Mouse (Mus musculus): ENCODE data around the gene Spag5. TPM values are rescaled to one million over a fixed set of nuclear protein-coding genes. Genes with fewer than 3 reads are reported as not detected.

Gene Spag5
- polyA plus RNA-seq, 1 experiment from 2014 or later: 43.3 TPM

DNA sequence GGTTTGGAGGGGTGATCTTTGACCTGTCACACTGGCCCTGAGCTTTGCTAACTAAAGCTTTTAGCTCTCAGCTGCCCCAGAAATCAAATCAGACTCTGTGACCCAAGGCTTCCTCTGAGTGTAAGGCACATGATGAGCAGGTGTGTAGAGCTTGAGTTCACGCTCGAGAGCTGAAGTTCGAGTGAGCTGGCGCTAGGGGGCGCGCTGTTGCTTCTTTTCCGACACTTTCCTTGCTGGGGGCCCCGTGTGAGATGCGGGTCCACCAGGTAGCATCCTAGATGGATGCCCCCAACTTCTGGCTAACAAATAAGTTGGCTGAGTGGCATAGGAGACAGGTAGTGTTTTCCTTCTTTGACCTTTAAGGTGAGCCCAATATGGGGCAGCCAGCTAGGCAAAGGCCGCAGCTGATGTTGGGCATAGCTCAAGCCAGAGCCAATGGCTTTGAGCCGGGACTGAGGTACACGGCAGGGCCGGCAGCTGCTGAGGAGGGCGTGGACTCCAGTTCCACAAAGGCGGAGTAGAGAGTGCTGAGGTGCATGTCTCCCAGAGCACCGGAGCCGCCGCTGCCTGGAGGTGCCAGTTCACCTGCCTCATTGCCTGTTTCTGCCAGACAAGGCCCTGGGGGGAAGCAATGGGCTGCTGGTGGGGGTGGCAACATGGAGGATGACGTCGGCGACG, 57.1 kb downstream of the Spag5 start:
- 10% methylated on average over 22 of the region's 22 CpGs for WGBS
- H3K9ac ChIP-seq: no peak overlapping the region
- H3K36me3 ChIP-seq: no peaks in the 10 kb centered on the region
- no peak overlapping the region for H3K27ac ChIP-seq
- H3K4me2 ChIP-seq: no peak overlapping the region
- H3K27me3 ChIP-seq: no peaks in the 10 kb centered on the region
- no peak for ATAC-seq (replicated peaks; ENCODE audit: low FRiP score)
- H3K9me3 ChIP-seq (replicated peaks): no peaks in the 10 kb centered on the region
- H3K4me3 ChIP-seq (replicated peaks): no peak overlapping the region
- H3K4me1 ChIP-seq: peaks cover 18% of the 10 kb centered on the region

- 10% methylated on average over 13 of the region's 13 CpGs for WGBS
- Histone ChIP-seq H3K4me1 (peaks cover 35% of the 10 kb centered on the region), H3K4me2 (peak overlapping the region; percentile 68), H3K9me3 (replicated peaks) (no peaks in the 10 kb centered on the region), H3K27ac (no peak overlapping the region), H3K4me3 (replicated peaks) (peak overlapping the region; percentile 41), H3K36me3 (no peaks in the 10 kb centered on the region), H3K27me3 (no peaks in the 10 kb centered on the region), H3K9ac (peak overlapping the region; percentile 29; the same call in 1 of the 2 replicates)
- ATAC-seq (replicated peaks; ENCODE audit: low FRiP score): peak; percentile 61
Observed at GRCm38 (mm10) chr11:78360125-78360788, 58.9 kb downstream of the Spag5 start.

GRCm38 (mm10) chr11:78360789-78361131, 59.4 kb downstream of the Spag5 start:
- H3K4me1 ChIP-seq: peaks cover 35% of the 10 kb centered on the region
- no peak overlapping the region for H3K9ac ChIP-seq
- ATAC-seq (replicated peaks; ENCODE audit: low FRiP score): peak; percentile 15; the same call in 1 of the 2 replicates
- peak overlapping the region; percentile 68; the same call in 1 of the 2 replicates for H3K4me2 ChIP-seq
- H3K4me3 ChIP-seq (replicated peaks): no peak overlapping the region
- H3K9me3 ChIP-seq (replicated peaks): no peaks in the 10 kb centered on the region
- H3K36me3 ChIP-seq: no peaks in the 10 kb centered on the region
- WGBS: 52% methylated on average over 2 of the region's 2 CpGs
- H3K27ac ChIP-seq: no peak overlapping the region
- no peaks in the 10 kb centered on the region for H3K27me3 ChIP-seq

- H3K4me1 ChIP-seq: peaks cover 39% of the 10 kb centered on the region
- H3K27me3 ChIP-seq: no peaks in the 10 kb centered on the region
- no peaks in the 10 kb centered on the region for H3K9me3 ChIP-seq (replicated peaks)
- H3K36me3 ChIP-seq: no peaks in the 10 kb centered on the region
- no peak overlapping the region for H3K4me3 ChIP-seq (replicated peaks)
- peak overlapping the region; percentile 72 for H3K27ac ChIP-seq
- no peak overlapping the region for H3K4me2 ChIP-seq
- H3K9ac ChIP-seq: no peak overlapping the region
- ATAC-seq (replicated peaks; ENCODE audit: low FRiP score): no peak
- WGBS: 46% methylated on average over 13 of the region's 13 CpGs
Observed at GRCm38 (mm10) chr11:78363309-78364007, 62.1 kb downstream of the Spag5 start.

DNA sequence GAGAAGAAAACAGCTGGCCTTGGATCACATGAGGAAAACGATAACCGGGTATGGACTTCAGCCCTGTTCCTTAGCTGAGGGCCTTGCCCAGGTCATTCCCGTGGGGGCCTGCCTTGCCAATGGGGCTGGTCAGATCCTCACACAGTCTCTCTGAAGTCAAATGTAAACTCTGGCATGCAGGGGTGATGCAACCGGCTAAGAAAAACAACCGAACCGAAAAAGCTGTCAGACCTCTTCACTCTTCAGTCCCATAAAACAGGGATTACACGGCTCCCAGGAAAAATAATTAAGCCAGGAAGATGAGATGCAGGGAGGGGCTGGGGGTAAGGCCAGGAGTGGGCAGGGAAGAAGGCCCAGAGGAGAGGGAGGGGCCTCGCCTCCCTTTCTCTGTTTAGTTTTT, 62.8 kb downstream of the Spag5 start:
- peak overlapping the region; percentile 72 for H3K27ac ChIP-seq
- peaks cover 39% of the 10 kb centered on the region for H3K4me1 ChIP-seq
- no peaks in the 10 kb centered on the region for H3K36me3 ChIP-seq
- 11% methylated on average over 8 of the region's 8 CpGs for WGBS
- H3K4me3 ChIP-seq (replicated peaks): no peak overlapping the region
- H3K4me2 ChIP-seq: no peak overlapping the region
- no peaks in the 10 kb centered on the region for H3K27me3 ChIP-seq
- H3K9me3 ChIP-seq (replicated peaks): no peaks in the 10 kb centered on the region
- no peak for ATAC-seq (replicated peaks; ENCODE audit: low FRiP score)
- no peak overlapping the region for H3K9ac ChIP-seq

DNA sequence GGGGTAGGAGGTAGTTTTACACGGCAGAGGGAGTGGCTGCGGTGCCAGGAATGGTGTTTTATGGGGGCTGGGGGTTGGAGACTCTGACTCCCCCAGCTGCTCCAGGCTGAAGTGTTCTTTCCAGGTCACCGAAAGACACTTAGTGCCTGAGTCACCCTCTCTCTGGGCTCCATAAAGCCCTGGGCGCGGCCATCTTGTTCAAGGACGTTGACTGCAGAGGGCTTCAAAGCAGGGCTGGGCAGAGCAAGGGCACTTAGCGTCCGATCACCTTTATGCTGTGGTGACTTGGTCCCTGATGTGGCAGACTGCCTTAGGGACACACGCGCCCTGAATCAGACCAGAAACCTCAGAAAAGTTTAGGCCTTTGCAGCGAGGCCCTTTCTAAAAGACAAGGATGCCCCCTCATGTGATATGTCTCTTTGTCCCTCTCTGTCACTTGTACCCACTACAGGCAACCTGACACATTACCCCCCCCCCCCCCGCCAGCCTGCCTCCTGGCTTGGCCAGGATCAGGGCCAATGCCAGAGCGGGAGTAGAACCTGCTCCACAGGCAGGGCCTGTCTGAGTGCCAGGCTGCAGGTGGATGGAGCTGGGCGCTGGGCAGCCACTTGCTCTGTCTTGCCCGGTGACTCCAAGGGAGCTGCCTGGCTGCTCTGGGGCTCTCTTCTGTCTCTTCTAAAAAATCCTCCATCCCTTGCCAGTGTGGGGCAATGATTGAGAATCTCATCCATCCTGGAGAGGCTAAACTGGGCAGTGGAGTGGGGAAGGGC, 66.3 kb downstream of the Spag5 start:
- no peaks in the 10 kb centered on the region for H3K9me3 ChIP-seq (replicated peaks)
- H3K27ac ChIP-seq: no peak overlapping the region
- no peak overlapping the region for H3K9ac ChIP-seq
- WGBS: 77% methylated on average over 15 of the region's 15 CpGs
- no peaks in the 10 kb centered on the region for H3K36me3 ChIP-seq
- no peak overlapping the region for H3K4me2 ChIP-seq
- H3K4me1 ChIP-seq: peaks cover 53% of the 10 kb centered on the region
- no peak overlapping the region for H3K4me3 ChIP-seq (replicated peaks)
- no peaks in the 10 kb centered on the region for H3K27me3 ChIP-seq
- ATAC-seq (replicated peaks; ENCODE audit: low FRiP score): no peak

DNA sequence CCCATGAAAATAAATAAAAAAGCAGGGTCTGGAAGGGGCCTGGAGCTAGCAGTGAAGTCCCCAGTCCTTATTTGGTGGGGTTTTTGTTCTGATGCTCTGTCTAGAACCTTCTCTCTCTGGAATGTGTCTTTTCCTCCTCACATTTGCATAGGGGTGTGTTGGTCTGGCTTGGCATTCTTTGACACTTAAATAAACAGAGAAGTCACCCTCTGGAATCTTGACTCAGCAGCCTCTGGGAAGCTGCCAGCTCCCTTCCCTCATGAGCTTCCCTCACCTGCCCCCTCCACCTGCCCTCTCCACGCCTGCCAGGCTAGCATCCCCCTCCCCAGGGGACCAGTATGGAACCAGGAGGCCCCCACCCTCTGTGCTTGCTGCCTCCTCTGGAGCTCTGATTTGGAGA, 69.1 kb downstream of the Spag5 start:
- no peak overlapping the region for H3K9ac ChIP-seq
- H3K9me3 ChIP-seq (replicated peaks): no peaks in the 10 kb centered on the region
- H3K27ac ChIP-seq: no peak overlapping the region; the same call in 1 of the 2 replicates
- H3K36me3 ChIP-seq: no peaks in the 10 kb centered on the region
- ATAC-seq (replicated peaks; ENCODE audit: low FRiP score): no peak
- no peak overlapping the region for H3K4me2 ChIP-seq
- H3K4me1 ChIP-seq: peaks cover 54% of the 10 kb centered on the region
- 57% methylated on average over 1 of the region's 1 CpGs for WGBS
- H3K4me3 ChIP-seq (replicated peaks): no peak overlapping the region
- H3K27me3 ChIP-seq: no peaks in the 10 kb centered on the region

DNA sequence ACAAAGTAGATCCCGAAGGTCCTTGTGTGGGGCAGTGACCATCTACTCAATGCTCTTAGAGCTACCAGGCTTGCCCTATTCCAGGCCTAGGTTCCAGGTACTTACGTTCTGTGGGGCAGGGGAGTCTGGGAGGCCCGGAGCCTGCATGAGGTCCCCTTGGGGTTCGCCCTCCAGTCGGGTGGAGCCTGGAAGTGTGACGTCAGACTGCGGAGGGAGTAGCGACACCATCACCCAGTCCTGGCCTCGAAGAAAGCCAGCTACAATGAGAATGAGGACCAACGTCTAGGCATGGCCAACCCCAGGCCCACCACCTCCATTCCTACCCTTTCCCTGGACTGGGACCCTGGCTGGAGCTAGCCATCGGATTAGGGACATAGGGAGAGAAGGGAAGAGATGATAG, 70.4 kb downstream of the Spag5 start:
- Histone ChIP-seq H3K27ac (no peak overlapping the region), H3K4me2 (no peak overlapping the region), H3K9me3 (replicated peaks) (no peaks in the 10 kb centered on the region), H3K9ac (no peak overlapping the region), H3K27me3 (no peaks in the 10 kb centered on the region), H3K4me1 (peaks cover 64% of the 10 kb centered on the region), H3K4me3 (replicated peaks) (no peak overlapping the region), H3K36me3 (no peaks in the 10 kb centered on the region)
- WGBS: 91% methylated on average over 11 of the region's 11 CpGs
- no peak for ATAC-seq (replicated peaks; ENCODE audit: low FRiP score)

Other genes starting within 250 kb of the Spag5 start
- 34.2 and 38.4 TPM in 2 replicates for gene Eral1, start 221.1 kb upstream of the Spag5 start, polyA plus RNA-seq (2015; fragmentation: Nextera tagmentation; extraction: Ambion mirVana)
- 14.5 and 18.2 TPM in 2 replicates for gene Fam222b, start 206.9 kb upstream of the Spag5 start, polyA plus RNA-seq (2015; fragmentation: Nextera tagmentation; extraction: Ambion mirVana)
- 94.2 and 99.5 TPM in 2 replicates for gene Traf4, start 135.9 kb upstream of the Spag5 start, polyA plus RNA-seq (2015; fragmentation: Nextera tagmentation; extraction: Ambion mirVana)
- gene Nek8, start 124.9 kb upstream of the Spag5 start, polyA plus RNA-seq (2015; fragmentation: Nextera tagmentation; extraction: Ambion mirVana): 21.1 and 25.0 TPM in 2 replicates
- 28.7 and 31.8 TPM in 2 replicates for gene Tlcd1, start 124.8 kb upstream of the Spag5 start, polyA plus RNA-seq (2015; fragmentation: Nextera tagmentation; extraction: Ambion mirVana)
- gene Rpl23a, start 117.9 kb upstream of the Spag5 start, polyA plus RNA-seq (2015; fragmentation: Nextera tagmentation; extraction: Ambion mirVana): 1,327 and 1,492 TPM in 2 replicates
- 113 and 132 TPM in 2 replicates for gene Rab34, start 113.1 kb upstream of the Spag5 start, polyA plus RNA-seq (2015; fragmentation: Nextera tagmentation; extraction: Ambion mirVana)
- gene Proca1, start 108.1 kb upstream of the Spag5 start, polyA plus RNA-seq (2015; fragmentation: Nextera tagmentation; extraction: Ambion mirVana): 3.1 and 4.3 TPM in 2 replicates
- 78.6 and 84.5 TPM in 2 replicates for gene Sdf2, start 55.8 kb upstream of the Spag5 start, polyA plus RNA-seq (2015; fragmentation: Nextera tagmentation; extraction: Ambion mirVana)
- gene Supt6, start 55.5 kb upstream of the Spag5 start, polyA plus RNA-seq (2015; fragmentation: Nextera tagmentation; extraction: Ambion mirVana): 27.3 and 29.4 TPM in 2 replicates
- gene 2610507B11Rik, start 39.8 kb upstream of the Spag5 start, polyA plus RNA-seq (2015; fragmentation: Nextera tagmentation; extraction: Ambion mirVana): 76.0 and 81.8 TPM in 2 replicates
- gene BC030499, start 10.7 kb upstream of the Spag5 start, polyA plus RNA-seq (2015; fragmentation: Nextera tagmentation; extraction: Ambion mirVana): 0.32 and 0.43 TPM in 2 replicates
- gene Aldoc, start 21.4 kb downstream of the Spag5 start, polyA plus RNA-seq (2015; fragmentation: Nextera tagmentation; extraction: Ambion mirVana): 6.0 and 6.4 TPM in 2 replicates
- gene Pigs, start 26.9 kb downstream of the Spag5 start, polyA plus RNA-seq (2015; fragmentation: Nextera tagmentation; extraction: Ambion mirVana): 77.5 and 86.2 TPM in 2 replicates
- 40.2 and 44.9 TPM in 2 replicates for gene Unc119, start 42.0 kb downstream of the Spag5 start, polyA plus RNA-seq (2015; fragmentation: Nextera tagmentation; extraction: Ambion mirVana)
- gene Foxn1, start 85.0 kb downstream of the Spag5 start, polyA plus RNA-seq (2015; fragmentation: Nextera tagmentation; extraction: Ambion mirVana): 0.10 TPM in 1 of 2 replicates, not detected in the other
- 1.1 and 1.2 TPM in 2 replicates for gene Slc13a2, start 120.7 kb downstream of the Spag5 start, polyA plus RNA-seq (2015; fragmentation: Nextera tagmentation; extraction: Ambion mirVana)
- gene Slc46a1, start 164.2 kb downstream of the Spag5 start, polyA plus RNA-seq (2015; fragmentation: Nextera tagmentation; extraction: Ambion mirVana): 21.1 and 21.3 TPM in 2 replicates
- 1.5 and 1.8 TPM in 2 replicates for gene Sarm1, start 196.2 kb downstream of the Spag5 start, polyA plus RNA-seq (2015; fragmentation: Nextera tagmentation; extraction: Ambion mirVana)
- gene Vtn, start 197.6 kb downstream of the Spag5 start, polyA plus RNA-seq (2015; fragmentation: Nextera tagmentation; extraction: Ambion mirVana): 4.5 and 8.1 TPM in 2 replicates
- gene Sebox, start 201.9 kb downstream of the Spag5 start, polyA plus RNA-seq (2015; fragmentation: Nextera tagmentation; extraction: Ambion mirVana): not detected in 2 replicates
- 56.7 and 57.1 TPM in 2 replicates for gene Tmem199, start 210.6 kb downstream of the Spag5 start, polyA plus RNA-seq (2015; fragmentation: Nextera tagmentation; extraction: Ambion mirVana)
- 169 and 171 TPM in 2 replicates for gene Poldip2, start 210.7 kb downstream of the Spag5 start, polyA plus RNA-seq (2015; fragmentation: Nextera tagmentation; extraction: Ambion mirVana)
- gene Tnfaip1, start 234.8 kb downstream of the Spag5 start, polyA plus RNA-seq (2015; fragmentation: Nextera tagmentation; extraction: Ambion mirVana): 81.8 and 88.2 TPM in 2 replicates
- 134 and 145 TPM in 2 replicates for gene Ift20, start 234.8 kb downstream of the Spag5 start, polyA plus RNA-seq (2015; fragmentation: Nextera tagmentation; extraction: Ambion mirVana)
- gene Tmem97, start 249.2 kb downstream of the Spag5 start, polyA plus RNA-seq (2015; fragmentation: Nextera tagmentation; extraction: Ambion mirVana): 80.4 and 82.3 TPM in 2 replicates